Mouse (Mus musculus) c-Kit-negative CD71-positive TER-119-positive erythroid progenitor cells, embryonic 14.5 days (primary cell): ENCODE data around the gene Hist1h2bl.
A peak's percentile ranks its signal among the peaks of the same experiment; 100 is the strongest.

Experiments used
- DNase-seq: peaks from one replicate; pipeline ENCODE4 v3.0.0-alpha.2; 2013; ENCODE audit warnings: low read depth, low spot score

The Hist1h2bl gene

DNA sequence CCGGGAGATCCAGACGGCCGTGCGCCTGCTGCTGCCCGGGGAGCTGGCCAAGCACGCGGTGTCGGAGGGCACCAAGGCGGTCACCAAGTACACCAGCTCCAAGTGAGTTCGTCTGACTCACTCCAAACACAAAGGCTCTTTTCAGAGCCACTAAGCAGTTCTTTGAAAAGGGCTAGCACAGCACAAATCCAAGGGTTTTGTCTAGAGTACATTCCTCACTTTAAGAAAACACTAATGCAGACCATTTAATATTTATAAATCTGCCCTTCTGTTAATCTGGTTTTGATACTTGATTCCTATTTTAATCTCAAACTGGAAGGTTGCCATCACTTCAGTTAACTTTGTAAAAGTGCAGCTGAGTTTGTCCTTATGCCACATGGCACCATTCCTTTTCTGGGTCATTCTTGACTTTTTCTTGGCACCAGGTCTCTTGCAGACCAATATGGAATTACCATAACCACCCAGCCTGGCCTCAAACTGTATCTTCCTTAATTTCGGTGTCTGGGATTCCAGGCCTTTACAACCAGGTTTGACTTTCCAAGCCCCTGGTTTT, 6.5 kb upstream of the Hist1h2bl start:
- DNase-seq: no peak

DNA sequence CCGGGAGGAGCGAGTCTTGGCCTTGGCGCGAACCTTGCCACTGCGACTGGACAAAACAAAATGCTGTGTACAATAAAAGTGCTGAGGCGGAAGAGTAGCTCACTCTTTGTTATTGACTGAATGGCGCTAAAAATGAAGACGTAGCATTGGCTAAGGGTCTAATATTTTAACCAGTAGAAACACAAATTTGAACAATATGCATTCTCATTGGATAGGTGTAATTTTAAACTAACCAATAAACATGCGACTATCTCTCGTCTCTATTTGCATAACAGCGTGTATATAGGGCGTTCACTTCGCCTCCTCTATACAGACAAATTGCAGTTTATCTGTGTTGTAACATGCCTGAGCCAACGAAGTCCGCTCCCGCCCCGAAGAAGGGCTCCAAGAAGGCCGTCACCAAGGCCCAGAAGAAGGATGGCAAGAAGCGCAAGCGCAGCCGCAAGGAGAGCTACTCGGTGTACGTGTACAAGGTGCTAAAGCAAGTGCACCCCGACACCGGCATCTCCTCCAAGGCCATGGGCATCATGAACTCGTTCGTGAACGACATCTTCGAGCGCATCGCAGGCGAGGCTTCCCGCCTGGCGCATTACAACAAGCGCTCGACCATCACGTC, 5.9 kb upstream of the Hist1h2bl start, which contains the start of gene Hist1h2bm:
Gene Hist1h2bm, plus strand, starts transcription at position 288 of the 616 bp plus-strand sequence.
- peak; percentile 94 for DNase-seq

DNA sequence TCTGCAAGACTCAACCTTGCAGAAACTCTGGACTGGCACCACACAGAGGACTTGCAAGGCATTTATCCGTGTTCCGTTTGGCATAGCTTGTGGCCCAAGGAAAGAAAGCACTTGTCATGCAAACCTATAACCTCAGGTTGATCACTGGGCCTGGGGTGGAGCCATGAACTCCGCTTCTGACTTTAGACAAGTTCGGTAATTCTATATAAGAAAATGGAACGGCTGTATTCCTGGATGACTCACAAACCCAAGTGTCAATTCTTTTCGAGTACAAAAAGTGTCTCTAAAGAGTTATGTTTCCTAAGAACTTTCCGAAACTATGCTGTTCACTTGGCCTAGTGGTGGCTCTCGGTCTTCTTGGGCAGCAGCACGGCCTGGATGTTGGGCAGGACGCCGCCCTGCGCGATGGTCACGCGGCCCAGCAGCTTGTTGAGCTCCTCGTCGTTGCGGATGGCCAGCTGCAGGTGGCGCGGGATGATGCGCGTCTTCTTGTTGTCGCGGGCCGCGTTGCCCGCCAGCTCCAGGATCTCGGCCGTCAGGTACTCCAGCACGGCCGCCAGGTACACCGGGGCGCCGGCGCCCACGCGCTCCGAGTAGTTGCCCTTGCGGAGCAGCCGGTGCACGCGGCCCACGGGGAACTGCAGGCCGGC, 5.3 kb upstream of the Hist1h2bl start:
- peak; percentile 57 for DNase-seq

- DNase-seq: peak; percentile 47
Measured at GRCm38 (mm10) chr13:21718381-21719080, 2.6 kb upstream of the Hist1h2bl start.

DNA sequence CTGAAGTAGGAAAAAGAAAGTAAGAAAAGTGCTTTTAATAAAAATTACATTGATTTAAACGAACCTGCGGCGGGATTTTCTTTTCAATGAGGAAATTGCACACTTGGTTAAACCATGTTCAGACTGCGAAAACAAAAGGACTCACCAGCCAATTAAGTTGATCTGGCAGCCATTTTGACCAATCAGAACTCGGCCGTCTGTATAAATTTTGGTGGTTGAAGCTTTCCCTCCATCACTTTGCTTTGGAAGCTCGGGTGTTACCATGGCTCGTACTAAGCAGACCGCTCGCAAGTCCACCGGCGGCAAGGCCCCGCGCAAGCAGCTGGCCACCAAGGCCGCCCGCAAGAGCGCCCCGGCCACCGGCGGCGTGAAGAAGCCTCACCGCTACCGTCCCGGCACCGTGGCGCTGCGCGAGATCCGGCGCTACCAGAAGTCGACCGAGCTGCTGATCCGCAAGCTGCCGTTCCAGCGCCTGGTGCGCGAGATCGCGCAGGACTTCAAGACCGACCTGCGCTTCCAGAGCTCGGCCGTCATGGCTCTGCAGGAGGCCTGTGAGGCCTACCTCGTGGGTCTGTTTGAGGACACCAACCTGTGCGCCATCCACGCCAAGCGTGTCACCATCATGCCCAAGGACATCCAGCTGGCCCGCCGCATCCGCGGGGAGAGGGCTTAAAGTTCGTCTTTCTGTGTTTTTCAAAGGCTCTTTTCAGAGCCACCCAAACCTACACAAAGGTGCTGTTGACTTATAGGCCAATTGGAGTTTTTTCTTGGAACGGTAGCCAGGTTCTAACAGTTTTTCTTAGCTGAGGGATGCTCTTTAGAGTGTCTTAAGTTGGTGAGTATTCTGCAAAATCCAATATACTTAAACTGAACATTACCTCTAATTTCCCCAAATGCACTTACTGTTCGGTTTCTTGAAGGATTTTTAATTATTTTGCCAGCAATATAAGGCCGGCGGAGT, 1.7 kb upstream of the Hist1h2bl start, which contains the start of gene Hist1h3h:
Gene Hist1h3h, plus strand, starts transcription at position 263 of the 961 bp plus-strand sequence.
- peak; percentile 90 for DNase-seq

DNA sequence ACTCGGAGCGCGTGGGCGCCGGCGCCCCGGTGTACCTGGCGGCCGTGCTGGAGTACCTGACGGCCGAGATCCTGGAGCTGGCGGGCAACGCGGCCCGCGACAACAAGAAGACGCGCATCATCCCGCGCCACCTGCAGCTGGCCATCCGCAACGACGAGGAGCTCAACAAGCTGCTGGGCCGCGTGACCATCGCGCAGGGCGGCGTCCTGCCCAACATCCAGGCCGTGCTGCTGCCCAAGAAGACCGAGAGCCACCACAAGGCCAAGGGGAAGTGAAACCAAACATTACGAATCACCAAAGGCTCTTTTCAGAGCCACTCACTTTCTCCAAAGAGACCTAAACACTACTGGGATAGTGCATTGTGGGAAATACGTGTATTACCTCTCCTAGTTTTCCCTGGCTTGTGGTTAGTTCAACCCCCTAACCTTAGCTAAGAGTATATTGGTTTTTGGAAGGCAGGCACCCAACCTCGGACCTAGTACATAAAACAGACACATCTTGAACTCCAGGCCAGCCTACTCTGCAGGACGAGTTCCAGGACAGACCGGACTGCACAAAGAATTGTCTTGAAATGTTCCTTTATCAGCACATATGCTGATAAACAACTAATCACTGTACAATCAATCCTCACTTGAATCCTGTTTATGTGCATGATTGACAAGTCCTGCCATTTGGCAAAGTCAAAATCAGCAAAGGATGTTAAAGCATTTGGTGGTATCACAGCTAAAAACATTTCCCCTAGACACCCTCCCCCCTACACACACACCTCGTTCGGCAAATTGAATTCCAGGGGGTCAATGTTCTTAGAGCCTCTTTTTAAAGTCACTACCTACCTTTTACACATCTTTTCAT, 823 bp upstream of the Hist1h2bl start:
- peak; percentile 59 for DNase-seq

DNA sequence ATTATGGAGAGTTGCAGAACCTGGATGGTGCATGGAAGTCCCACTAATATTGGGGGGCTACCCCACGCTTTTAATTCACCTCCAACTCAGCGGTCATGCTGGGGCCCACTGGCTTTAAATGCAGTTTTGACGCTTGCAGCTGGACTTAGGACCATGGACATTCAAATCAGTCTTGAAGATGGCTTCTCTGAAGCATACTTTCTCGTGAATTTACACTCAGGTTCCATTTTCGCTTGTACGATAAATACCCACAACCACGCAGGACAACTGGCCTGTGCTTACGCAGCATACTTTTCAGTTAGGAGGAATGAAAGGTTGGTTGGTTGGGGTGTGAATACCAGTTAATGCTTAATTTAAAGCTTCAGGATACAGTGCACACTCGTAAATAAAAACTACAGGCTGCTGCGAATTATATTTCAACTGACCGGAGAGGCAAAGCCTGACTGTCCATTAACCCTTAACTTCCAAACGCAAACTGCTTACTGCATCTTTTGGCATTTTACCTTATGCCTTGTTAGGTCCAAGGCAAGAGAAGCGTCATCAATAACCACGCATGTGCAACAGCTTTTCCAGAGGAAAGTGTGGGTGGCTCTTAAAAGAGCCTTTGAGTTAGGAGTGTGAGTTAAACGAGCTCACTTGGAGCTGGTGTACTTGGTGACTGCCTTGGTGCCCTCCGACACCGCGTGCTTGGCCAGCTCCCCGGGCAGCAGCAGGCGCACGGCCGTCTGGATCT, 646 bp downstream of the Hist1h2bl start:
- peak; percentile 60 for DNase-seq

DNA sequence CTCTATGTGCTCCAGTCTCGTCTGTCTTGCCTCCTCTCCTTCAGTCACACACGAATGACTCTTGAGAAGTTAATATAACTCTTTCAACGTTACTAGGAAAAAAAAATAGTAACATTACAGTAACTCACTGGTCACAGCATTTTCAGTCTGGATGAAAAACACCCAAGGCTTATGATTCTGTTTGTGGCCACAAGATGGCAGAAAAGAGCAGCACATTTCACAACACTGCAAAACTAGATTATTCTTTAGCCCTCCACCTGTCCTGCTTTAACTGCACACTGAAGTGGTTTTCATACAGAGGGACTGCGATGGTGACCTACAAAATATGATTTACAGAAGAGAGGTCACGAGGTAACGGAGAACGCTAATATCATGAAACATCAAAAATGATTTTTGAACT, 1.2 kb downstream of the Hist1h2bl start:
- DNase-seq: peak; percentile 81

DNA sequence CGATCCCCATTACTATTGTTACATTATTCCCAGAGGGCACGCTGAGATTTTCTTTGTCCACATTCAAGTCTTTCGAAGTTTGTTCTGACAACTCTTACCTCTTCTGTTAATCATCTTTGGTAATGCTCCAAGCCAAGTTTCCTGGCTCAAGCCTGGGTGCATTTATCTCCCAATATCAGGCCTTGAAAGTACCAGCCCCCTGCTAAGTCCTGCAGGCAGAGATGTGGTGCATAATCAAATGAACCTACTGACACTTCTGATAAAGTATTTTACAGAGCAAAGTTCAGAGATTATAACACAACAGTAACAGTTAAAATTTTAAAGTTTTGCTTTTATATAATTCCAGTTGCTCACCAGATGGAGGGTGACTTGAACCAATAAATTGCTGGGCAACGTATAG, 4.2 kb downstream of the Hist1h2bl start:
- no peak for DNase-seq

DNA sequence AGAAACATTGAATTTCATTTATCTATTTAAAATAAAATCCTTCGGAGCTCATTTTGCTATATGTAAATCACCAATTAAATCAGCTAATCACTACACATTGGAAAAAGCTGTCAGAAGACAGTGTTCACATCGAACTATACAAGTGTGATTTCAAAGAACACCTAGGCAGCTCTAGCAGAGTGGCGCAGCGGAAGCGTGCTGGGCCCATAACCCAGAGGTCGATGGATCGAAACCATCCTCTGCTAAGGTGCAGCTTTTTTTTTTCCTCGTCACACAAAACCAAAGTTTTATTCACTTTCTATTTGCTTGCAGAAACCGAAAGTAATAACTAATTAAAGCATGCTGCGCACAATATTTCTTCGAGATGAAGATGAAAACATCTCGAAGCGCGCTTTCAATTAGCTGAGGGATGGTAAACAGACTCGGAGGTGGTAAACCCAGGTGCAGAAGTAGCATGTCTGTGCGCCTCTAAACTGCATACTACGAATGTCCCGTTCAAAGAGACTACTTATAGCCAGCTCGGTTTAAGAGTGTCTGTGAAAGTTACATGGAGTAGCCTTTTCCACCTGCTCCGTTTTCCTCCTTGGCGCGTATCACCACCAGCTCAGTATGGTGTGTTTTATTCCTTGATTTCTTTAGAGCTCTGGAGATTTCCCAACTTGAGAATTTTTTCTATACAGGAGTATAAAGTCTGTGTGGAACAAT, 5.0 kb downstream of the Hist1h2bl start:
- peak; percentile 69 for DNase-seq

GRCm38 (mm10) chr13:21710031-21710711, 5.8 kb downstream of the Hist1h2bl start:
- DNase-seq: peak; percentile 84

DNA sequence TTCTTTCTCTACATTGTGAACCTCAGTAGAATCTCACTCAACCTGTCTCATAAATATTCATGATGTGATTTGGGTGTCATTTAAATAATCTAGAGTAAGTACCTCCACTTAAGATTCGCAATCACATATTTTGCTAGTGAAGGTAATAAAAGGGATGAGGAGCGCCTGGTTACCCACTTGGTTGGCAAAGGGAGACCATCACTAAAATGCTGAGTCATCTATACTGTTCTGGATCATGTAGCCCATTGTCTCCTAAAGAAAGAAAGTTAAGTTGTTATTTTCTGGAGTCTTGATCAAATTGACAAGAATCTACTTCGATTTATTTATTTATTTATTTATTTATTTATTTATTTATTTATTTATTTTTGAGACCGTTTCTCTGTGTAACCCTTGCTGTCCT, 9.3 kb downstream of the Hist1h2bl start:
- no peak for DNase-seq

- no peak for DNase-seq
Measured at GRCm38 (mm10) chr13:21697811-21698210, 18.1 kb downstream of the Hist1h2bl start, which contains the start of gene Olfr1359. Gene Olfr1359 (plus strand): TSS chr13:21698111.

GRCm38 (mm10) chr13:21677305-21677704, 38.6 kb downstream of the Hist1h2bl start, which contains the start of gene Olfr1360:
Gene Olfr1360 (minus strand): TSS chr13:21677405.
- DNase-seq: no peak
